Mouse (Mus musculus): Measurements from ENCODE around the gene Catsperz.
"Not testable (repeated sequence)": the region's sequence is repeated elsewhere in the genome, so short reads cannot be mapped to it uniquely, and the experiment has no call there.

Gene Catsperz

GRCm38 (mm10) chr19:6907811-6908540, 17.2 kb downstream of the Catsperz start:
- no peak for DNase-seq (ENCODE audit: low spot score)

- no peak for DNase-seq (ENCODE audit: low spot score)
These were observed 18.1 kb downstream of the Catsperz start for GRCm38 (mm10) chr19:6907094-6907493.

- DNase-seq (ENCODE audit: low spot score): no peak
These were observed 19.0 kb downstream of the Catsperz start for GRCm38 (mm10) chr19:6906199-6906598.

GRCm38 (mm10) chr19:6905498-6906159, 19.6 kb downstream of the Catsperz start:
- no peak for DNase-seq (ENCODE audit: low spot score)

GRCm38 (mm10) chr19:6904846-6905245, 20.3 kb downstream of the Catsperz start:
- no peak for DNase-seq (ENCODE audit: low spot score)

- no peak for DNase-seq (ENCODE audit: low spot score)
These were observed 22.1 kb downstream of the Catsperz start for GRCm38 (mm10) chr19:6903031-6903430.

GRCm38 (mm10) chr19:6899641-6900040, 25.5 kb downstream of the Catsperz start:
- no peak for DNase-seq (ENCODE audit: low spot score)

GRCm38 (mm10) chr19:6895608-6896305, 29.4 kb downstream of the Catsperz start:
- DNase-seq (ENCODE audit: low spot score): not testable (repeated sequence)

GRCm38 (mm10) chr19:6893731-6894451, 31.3 kb downstream of the Catsperz start:
- DNase-seq (ENCODE audit: low spot score): no peak

- DNase-seq (ENCODE audit: low spot score): no peak
These were observed 32.7 kb downstream of the Catsperz start for GRCm38 (mm10) chr19:6892512-6892911.

- DNase-seq (ENCODE audit: low spot score): no peak
These were observed 47.2 kb downstream of the Catsperz start for GRCm38 (mm10) chr19:6877965-6878364.

GRCm38 (mm10) chr19:6876799-6877198, 48.4 kb downstream of the Catsperz start:
- DNase-seq (ENCODE audit: low spot score): no peak

- DNase-seq (ENCODE audit: low spot score): no peak
These were observed 49.3 kb downstream of the Catsperz start for GRCm38 (mm10) chr19:6875834-6876233.

GRCm38 (mm10) chr19:6874257-6874656, 50.9 kb downstream of the Catsperz start:
- no peak for DNase-seq (ENCODE audit: low spot score)

- no peak for DNase-seq (ENCODE audit: low spot score)
These were observed 52.5 kb downstream of the Catsperz start for GRCm38 (mm10) chr19:6872701-6873100.

All from MN1 (cell line).